Mouse (Mus musculus): ENCODE results near the gene Faah. TPM values are rescaled to one million over a fixed set of nuclear protein-coding genes. Genes with fewer than 3 reads are reported as not detected.

The Faah gene
- total and polyA plus RNA-seq, 3 experiments = 10.8 to 22.2 TPM; not detected in 1

DNA sequence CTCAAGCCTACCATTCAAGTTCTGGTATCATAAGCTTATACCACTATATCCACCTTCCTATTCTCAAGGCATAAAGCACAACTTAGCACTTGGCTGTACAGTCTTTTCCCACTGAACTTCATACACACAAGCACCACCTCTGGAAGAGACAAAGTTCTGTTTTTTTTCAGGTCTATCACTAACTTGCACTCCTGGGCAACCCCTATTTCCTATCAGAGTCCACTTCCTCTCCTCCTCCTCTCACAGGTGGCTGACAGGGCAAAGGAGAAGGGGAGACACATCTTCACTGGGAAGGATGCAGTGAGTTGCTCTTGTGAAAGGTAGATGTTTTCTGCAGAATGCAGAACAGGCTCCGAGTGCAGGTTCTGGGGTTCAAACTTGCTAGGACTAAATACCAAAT is 30.0 kb upstream of the Faah start:
- peak; percentile 35 for DNase-seq (ENCODE audit: low read depth, low spot score)
- H3K9ac ChIP-seq (ENCODE audit: control insufficient read depth, low read depth, low read length, poor library complexity, severe bottlenecking) = no peak overlapping the region
- H3K4me3 ChIP-seq (ENCODE audit: control insufficient read depth in 1 of 2, insufficient read depth in 1 of 2, low read depth in 2 of 2, low read length in 2 of 2) = no peak overlapping the region
- no peaks in the 10 kb centered on the region for H3K79me2 ChIP-seq (ENCODE audit: control insufficient read depth, insufficient read depth, low read length, poor library complexity)
- no peak for TF ChIP-seq SIN3A (IDR thresholded peaks at IDR 0.05; ENCODE audit: low read length)
- TF ChIP-seq EP300 (IDR thresholded peaks at IDR 0.05; ENCODE audit: low read depth in 1 of 2, low read length in 2 of 2) = peak; percentile 55 to 65; a peak in 3 of 4 replicates
- peak; percentile 25; the same call in 1 of the 2 replicates for TF ChIP-seq ETS1 (IDR thresholded peaks at IDR 0.05; ENCODE audit: low read depth, low read length)
- no peak for TF ChIP-seq MAX (IDR thresholded peaks at IDR 0.05; ENCODE audit: low read length)
- TF ChIP-seq GATA1 (IDR thresholded peaks at IDR 0.05; ENCODE audit: low read depth, low read length) = peak; percentile 17; the same call in 1 of the 2 replicates
- TF ChIP-seq TCF12 (IDR thresholded peaks at IDR 0.05; ENCODE audit: low read depth, low read length) = peak; percentile 61
- TF ChIP-seq ZNF384 (IDR thresholded peaks at IDR 0.05; ENCODE audit: low read depth, low read length) = peak; percentile 67
- TF ChIP-seq MAZ (IDR thresholded peaks at IDR 0.05; ENCODE audit: low read depth, low read length) = no peak
- no peak for TF ChIP-seq ZKSCAN1 (IDR thresholded peaks at IDR 0.05; ENCODE audit: low read depth, low read length)
- TF ChIP-seq RCOR1 (IDR thresholded peaks at IDR 0.05; ENCODE audit: low read depth, low read length) = 0 out of 2 replicates have a peak, but pooled peaks have one; percentile 8
- peaks cover 0 to 23% of the 10 kb centered on the region in 2 experiments; a peak in 2 of 4 replicates for H3K36me3 ChIP-seq (ENCODE audit: control insufficient read depth in 1 of 2, insufficient read depth in 2 of 2, low read length in 2 of 2)
- no peaks in the 10 kb centered on the region for H3K9me3 ChIP-seq (replicated peaks; ENCODE audit: insufficient read depth, low read length)
- no peak overlapping the region for H3K27ac ChIP-seq (ENCODE audit: control insufficient read depth, low read depth, low read length)
- H3K4me1 ChIP-seq (ENCODE audit: control insufficient read depth in 1 of 2, insufficient read depth in 2 of 2, low read length in 2 of 2) = peaks cover 24% of the 10 kb centered on the region in 2 experiments
- no peaks in the 10 kb centered on the region for H3K27me3 ChIP-seq (ENCODE audit: control insufficient read depth in 1 of 2, insufficient read depth in 2 of 2, low read length in 2 of 2)

DNA sequence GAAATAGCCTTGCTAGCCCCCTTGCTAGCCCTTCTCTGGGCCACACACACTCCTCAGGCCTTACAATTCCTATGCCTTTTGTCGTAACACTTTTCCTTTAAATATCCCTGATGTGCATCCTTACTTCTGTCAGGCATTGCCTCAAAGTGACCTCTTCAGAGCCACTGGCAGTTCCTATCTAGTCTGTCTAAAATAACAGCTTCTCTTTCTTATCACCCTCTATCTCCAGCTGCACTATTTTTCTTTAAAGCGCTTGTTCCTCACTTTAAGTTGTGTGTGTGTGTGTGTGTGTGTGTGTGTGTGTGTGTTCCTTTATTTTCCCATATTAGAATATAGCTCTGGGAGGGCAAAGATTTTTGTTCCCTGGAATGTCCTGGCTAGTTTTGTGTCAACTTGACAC is 28.9 kb upstream of the Faah start:
- Histone ChIP-seq H3K27me3 (ENCODE audit: control insufficient read depth in 1 of 2, insufficient read depth in 2 of 2, low read length in 2 of 2) (no peaks in the 10 kb centered on the region), H3K79me2 (ENCODE audit: control insufficient read depth, insufficient read depth, low read length, poor library complexity) (no peaks in the 10 kb centered on the region), H3K9ac (ENCODE audit: control insufficient read depth, low read depth, low read length, poor library complexity, severe bottlenecking) (no peak overlapping the region), H3K9me3 (replicated peaks; ENCODE audit: insufficient read depth, low read length) (no peaks in the 10 kb centered on the region), H3K36me3 (ENCODE audit: control insufficient read depth in 1 of 2, insufficient read depth in 2 of 2, low read length in 2 of 2) (peaks cover 0 to 23% of the 10 kb centered on the region in 2 experiments; a peak in 2 of 4 replicates), H3K27ac (ENCODE audit: control insufficient read depth, low read depth, low read length) (no peak overlapping the region), H3K4me3 (ENCODE audit: control insufficient read depth in 1 of 2, insufficient read depth in 1 of 2, low read depth in 2 of 2, low read length in 2 of 2) (no peak overlapping the region), H3K4me1 (ENCODE audit: control insufficient read depth in 1 of 2, insufficient read depth in 2 of 2, low read length in 2 of 2) (peaks cover 18 to 24% of the 10 kb centered on the region in 2 experiments)
- no peak for DNase-seq (ENCODE audit: low read depth, low spot score)
- TF ChIP-seq SIN3A (IDR thresholded peaks at IDR 0.05; ENCODE audit: low read length) (peak; percentile 55; the same call in 1 of the 2 replicates), RAD21 (IDR thresholded peaks at IDR 0.05; ENCODE audit: low read depth, low read length) (no peak), EP300 (IDR thresholded peaks at IDR 0.05; ENCODE audit: low read depth in 1 of 2, low read length in 2 of 2) (peak in 1 of 2 experiments; percentile 48; a peak in 1 of 4 replicates), ETS1 (IDR thresholded peaks at IDR 0.05; ENCODE audit: low read depth, low read length) (peak; percentile 81), TCF12 (IDR thresholded peaks at IDR 0.05; ENCODE audit: low read depth, low read length) (peak; percentile 58; the same call in 1 of the 2 replicates), USF2 (IDR thresholded peaks at IDR 0.05; ENCODE audit: borderline replicate concordance in 1 of 2, insufficient read depth in 1 of 2, low read depth in 1 of 2, low read length in 2 of 2) (no peak), GATA1 (IDR thresholded peaks at IDR 0.05; ENCODE audit: low read depth, low read length) (peak; percentile 59)

DNA sequence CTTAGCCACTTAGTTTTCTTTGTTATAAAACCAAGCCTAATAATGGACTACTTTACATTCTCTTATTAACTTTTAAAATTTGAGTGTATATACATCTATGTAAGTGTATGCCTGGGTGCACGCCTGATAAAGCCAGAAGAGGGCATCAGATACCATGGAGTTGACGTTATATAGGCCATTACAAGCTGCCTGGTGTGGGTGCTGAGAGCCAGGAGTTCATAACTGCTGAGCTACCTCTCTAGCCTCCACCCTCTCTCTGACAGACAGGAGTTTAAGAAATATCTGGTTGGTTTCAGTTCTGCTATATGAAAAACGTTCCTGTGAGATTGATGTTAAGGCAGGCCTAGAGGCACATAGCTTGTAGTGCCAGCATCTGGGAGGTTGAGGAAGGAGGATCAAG is 24.5 kb upstream of the Faah start:
- peaks cover 0 to 7% of the 10 kb centered on the region in 2 experiments; a peak in 2 of 4 replicates for H3K36me3 ChIP-seq (ENCODE audit: control insufficient read depth in 1 of 2, insufficient read depth in 2 of 2, low read length in 2 of 2)
- TF ChIP-seq BHLHE40 (IDR thresholded peaks at IDR 0.05; ENCODE audit: borderline replicate concordance, low read depth, low read length) = no peak
- peak in 1 of 3 experiments; percentile 19; a peak in 2 of 6 replicates for TF ChIP-seq CTCF (IDR thresholded peaks at IDR 0.05 in 2 of 3, conservative IDR thresholded peaks at IDR 0.05 in 1 of 3; ENCODE audit: control insufficient read depth in 1 of 3, insufficient read depth in 1 of 3, low read depth in 2 of 3, low read length in 3 of 3, poor library complexity in 1 of 3, severe bottlenecking in 1 of 3)
- TF ChIP-seq GABPA (IDR thresholded peaks at IDR 0.05; ENCODE audit: low read depth, low read length) = no peak
- TF ChIP-seq RAD21 (IDR thresholded peaks at IDR 0.05; ENCODE audit: low read depth, low read length) = peak; percentile 10
- TF ChIP-seq SMC3 (IDR thresholded peaks at IDR 0.05; ENCODE audit: low read depth, low read length) = 0 out of 2 replicates have a peak, but pooled peaks have one; percentile 6
- TF ChIP-seq ETS1 (IDR thresholded peaks at IDR 0.05; ENCODE audit: low read depth, low read length) = no peak
- TF ChIP-seq MAZ (IDR thresholded peaks at IDR 0.05; ENCODE audit: low read depth, low read length) = no peak

More for the DNA sequence above, 24.5 kb upstream of the Faah start:
- Histone ChIP-seq H3K79me2 (ENCODE audit: control insufficient read depth, insufficient read depth, low read length, poor library complexity) (no peaks in the 10 kb centered on the region), H3K4me1 (ENCODE audit: control insufficient read depth in 1 of 2, insufficient read depth in 2 of 2, low read length in 2 of 2) (peaks cover 4 to 7% of the 10 kb centered on the region in 2 experiments), H3K9me3 (replicated peaks; ENCODE audit: insufficient read depth, low read length) (no peaks in the 10 kb centered on the region), H3K4me3 (ENCODE audit: control insufficient read depth in 1 of 2, insufficient read depth in 1 of 2, low read depth in 2 of 2, low read length in 2 of 2) (no peak overlapping the region), H3K27ac (ENCODE audit: control insufficient read depth, low read depth, low read length) (no peak overlapping the region), H3K9ac (ENCODE audit: control insufficient read depth, low read depth, low read length, poor library complexity, severe bottlenecking) (no peak overlapping the region), H3K27me3 (ENCODE audit: control insufficient read depth in 1 of 2, insufficient read depth in 2 of 2, low read length in 2 of 2) (no peaks in the 10 kb centered on the region)
- DNase-seq (ENCODE audit: low read depth, low spot score) = no peak
